Mouse (Mus musculus) ovary, adult 10 weeks (tissue): ENCODE results near the gene Preb. TPM values are rescaled to one million over a fixed set of nuclear protein-coding genes. Genes with fewer than 3 reads are reported as not detected.

ENCODE experiments used
- polyA plus RNA-seq: library from polyadenylated mRNA; stranded (reverse); fragments of 350-450 nt; fragmentation: Illumina TruSeq; extraction: RNeasy Lipid Tissue Mini Kit (QIAGEN cat#74804); gene quantifications from one replicate; pipeline ENCODE4 v1.2.3, GENCODE M21; 2014

The Preb gene
- polyA plus RNA-seq = 11.1 TPM

GRCm38 (mm10) chr5:30959966-30960501 is at the start of gene Preb:
Preb (minus strand) TSS chr5:30960361.

GRCm38 (mm10) chr5:30968416-30968815 is 8.3 kb upstream of the Preb start, which contains the start of gene Tcf23:
Tcf23 (plus strand) TSS chr5:30968662.

GRCm38 (mm10) chr5:30944956-30945781 is 15.0 kb downstream of the Preb start, which contains the start of gene Cgref1:
Cgref1 (minus strand) TSS chr5:30945591.

GRCm38 (mm10) chr5:30921256-30922033 is 38.7 kb downstream of the Preb start, which contains the start of gene Khk:
Khk (plus strand) TSS chr5:30921431.

GRCm38 (mm10) chr5:30913060-30913841 is 46.9 kb downstream of the Preb start, which contains the start of gene Emilin1:
Emilin1 (plus strand) TSS chr5:30913402.

GRCm38 (mm10) chr5:30907413-30908059 is 52.6 kb downstream of the Preb start, which contains the start of gene Ost4:
Ost4 (minus strand) TSS chr5:30907788.

Other genes starting within 250 kb of the Preb start
- gene Dpysl5, start 248.8 kb downstream of the Preb start, polyA plus RNA-seq = 5.2 TPM
- 8.6 TPM for gene Mapre3, start 145.7 kb downstream of the Preb start, polyA plus RNA-seq
- 29.0 TPM for gene Tmem214, start 92.3 kb downstream of the Preb start, polyA plus RNA-seq
- 4.3 TPM for gene Agbl5, start 71.7 kb downstream of the Preb start, polyA plus RNA-seq
- 209 TPM for gene Ost4, start 52.6 kb downstream of the Preb start, polyA plus RNA-seq
- not detected for gene Emilin1, start 47.0 kb downstream of the Preb start, polyA plus RNA-seq
- not detected for gene Khk, start 38.9 kb downstream of the Preb start, polyA plus RNA-seq
- gene Cgref1, start 14.8 kb downstream of the Preb start, polyA plus RNA-seq = not detected
- gene Tcf23, start 8.3 kb upstream of the Preb start, polyA plus RNA-seq = 4.5 TPM
- gene Atraid, start 88.0 kb upstream of the Preb start, polyA plus RNA-seq = 77.8 TPM
- 1.9 TPM for gene Slc5a6, start 88.6 kb upstream of the Preb start, polyA plus RNA-seq
- 1.7 TPM for gene Cad, start 94.4 kb upstream of the Preb start, polyA plus RNA-seq
- gene Dnajc5g, start 145.9 kb upstream of the Preb start, polyA plus RNA-seq = 0.97 TPM
- not detected for gene Slc30a3, start 147.9 kb upstream of the Preb start, polyA plus RNA-seq
- not detected for gene Trim54, start 156.4 kb upstream of the Preb start, polyA plus RNA-seq
- gene Ucn, start 178.5 kb upstream of the Preb start, polyA plus RNA-seq = not detected
- 41.7 TPM for gene Mpv17, start 193.9 kb upstream of the Preb start, polyA plus RNA-seq
- 0.48 TPM for gene Gm29609, start 219.6 kb upstream of the Preb start, polyA plus RNA-seq
- 47.4 TPM for gene Gtf3c2, start 219.8 kb upstream of the Preb start, polyA plus RNA-seq
- 57.4 TPM for gene Snx17, start 232.9 kb upstream of the Preb start, polyA plus RNA-seq
- gene Eif2b4, start 233.1 kb upstream of the Preb start, polyA plus RNA-seq = 2.3 TPM
- gene Zfp513, start 241.9 kb upstream of the Preb start, polyA plus RNA-seq = 1.5 TPM